Mouse (Mus musculus) erythroblast, embryonic 14.5 days (primary cell): ENCODE results near the gene Fam57a. TPM values are rescaled to one million over a fixed set of nuclear protein-coding genes. Genes with fewer than 3 reads are reported as not detected.

Source experiments
- H3K27me3 ChIP-seq: 2 replicates; pipeline ENCODE4 v1.6.1; 2012; ENCODE audit warnings: inconsistent platforms; ENCODE audit not compliant: control insufficient read depth
- H3K36me3 ChIP-seq: 2 replicates; pipeline ENCODE4 v1.6.1; 2012; ENCODE audit warnings: mild to moderate bottlenecking, inconsistent platforms; ENCODE audit not compliant: control insufficient read depth
- H3K4me1 ChIP-seq: 2 replicates; pipeline ENCODE4 v1.6.1; 2012; ENCODE audit warnings: inconsistent platforms; ENCODE audit not compliant: control insufficient read depth
- H3K4me3 ChIP-seq: replicated peaks from 2 replicates; pipeline ENCODE3; 2012; ENCODE audit warnings: moderate library complexity, mild to moderate bottlenecking, inconsistent platforms
- H3K9me3 ChIP-seq: 2 replicates; pipeline ENCODE4 v1.6.1; 2012; ENCODE audit warnings: low read length, inconsistent platforms, mixed read lengths; ENCODE audit not compliant: control insufficient read depth
- GATA1 ChIP-seq: IDR thresholded peaks from 2 replicates; pipeline ENCODE4 v1.6.1; 2012; ENCODE audit warnings: low read length, inconsistent platforms, mixed read lengths
- TAL1 ChIP-seq: IDR thresholded peaks from 3 replicates; pipeline ENCODE4 v1.6.1; 2012; ENCODE audit warnings: low read length, inconsistent platforms, mixed read lengths
- polyA plus RNA-seq: library from polyadenylated mRNA; stranded (reverse); fragments of >175 nt; gene quantifications from 2 replicates; pipeline ENCODE4 v1.2.3, GENCODE M21; 2012

Fam57a gene
- polyA plus RNA-seq, 1 experiment = not detected

- no peaks in the 10 kb centered on the region for H3K4me1 ChIP-seq
Measured at GRCm38 (mm10) chr11:76253145-76253917, 73.9 kb downstream of the Fam57a start.

DNA sequence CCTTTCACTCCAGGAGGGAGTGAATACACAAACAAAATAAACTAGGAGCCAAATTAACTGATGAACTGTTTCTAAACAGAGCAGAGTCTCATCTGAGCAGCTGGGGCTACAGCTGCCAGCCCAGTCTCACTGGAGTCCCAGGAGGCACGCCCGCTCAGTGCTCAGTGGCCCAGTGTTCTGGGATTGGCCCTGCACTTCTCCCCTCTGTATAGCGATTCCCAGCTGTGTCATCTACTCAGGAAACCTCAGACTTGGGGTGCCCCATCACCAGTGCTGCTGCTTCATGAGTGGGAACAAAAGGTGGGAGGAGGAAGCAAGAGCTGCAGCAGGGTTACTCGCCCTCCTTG, 74.4 kb downstream of the Fam57a start:
- H3K27me3 ChIP-seq = no peaks in the 10 kb centered on the region
- peaks cover 27% of the 10 kb centered on the region for H3K36me3 ChIP-seq
- no peak overlapping the region for H3K4me3 ChIP-seq
- H3K9me3 ChIP-seq = no peaks in the 10 kb centered on the region
- no peaks in the 10 kb centered on the region for H3K4me1 ChIP-seq
- TF ChIP-seq GATA1 = no peak
- no peak for TF ChIP-seq TAL1

More at GRCm38 (mm10) chr11:76253145-76253917, 73.9 kb downstream of the Fam57a start:
- H3K4me3 ChIP-seq = no peak overlapping the region
- no peaks in the 10 kb centered on the region for H3K27me3 ChIP-seq
- no peaks in the 10 kb centered on the region for H3K9me3 ChIP-seq
- H3K36me3 ChIP-seq = peaks cover 32% of the 10 kb centered on the region
- no peak for TF ChIP-seq TAL1

- H3K9me3 ChIP-seq = no peaks in the 10 kb centered on the region
- no peaks in the 10 kb centered on the region for H3K27me3 ChIP-seq
- TF ChIP-seq GATA1 (no peak), TAL1 (no peak)
- H3K4me3 ChIP-seq = no peak overlapping the region
- H3K4me1 ChIP-seq = no peaks in the 10 kb centered on the region
- H3K36me3 ChIP-seq = peaks cover 10% of the 10 kb centered on the region
Measured at GRCm38 (mm10) chr11:76255431-76256001, 76.0 kb downstream of the Fam57a start.

- TF ChIP-seq TAL1 (no peak), GATA1 (no peak)
- no peak overlapping the region for H3K4me3 ChIP-seq
- H3K27me3 ChIP-seq = no peaks in the 10 kb centered on the region
- no peaks in the 10 kb centered on the region for H3K4me1 ChIP-seq
- H3K36me3 ChIP-seq = peaks cover 4% of the 10 kb centered on the region
- no peaks in the 10 kb centered on the region for H3K9me3 ChIP-seq
Measured at GRCm38 (mm10) chr11:76256129-76256528, 76.7 kb downstream of the Fam57a start.

GRCm38 (mm10) chr11:76257386-76257785, 77.9 kb downstream of the Fam57a start:
- Histone ChIP-seq H3K36me3 (no peaks in the 10 kb centered on the region; the same call in 1 of the 2 replicates), H3K4me3 (no peak overlapping the region), H3K27me3 (no peaks in the 10 kb centered on the region), H3K4me1 (no peaks in the 10 kb centered on the region), H3K9me3 (no peaks in the 10 kb centered on the region)
- no peak for TF ChIP-seq TAL1
- TF ChIP-seq GATA1 = no peak

DNA sequence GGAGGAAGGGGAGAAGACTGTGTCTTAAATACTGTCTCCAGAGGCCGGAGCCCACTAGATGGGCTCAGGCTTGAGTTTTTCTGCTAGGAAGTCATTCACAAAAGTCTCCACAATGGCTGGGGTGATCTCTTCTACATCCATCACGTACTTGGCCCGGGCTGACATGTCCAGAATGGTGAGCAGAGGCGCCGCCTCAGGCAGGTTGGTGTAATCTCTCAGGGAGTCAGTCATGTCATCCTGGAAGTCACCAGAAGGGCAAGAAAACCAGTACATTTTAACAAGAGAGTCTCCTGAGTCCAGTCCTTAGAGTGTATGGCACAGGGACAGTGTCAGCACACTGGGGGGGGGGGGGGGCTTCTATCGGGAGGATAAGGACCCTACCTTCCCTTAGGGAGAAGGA, 79.0 kb downstream of the Fam57a start:
- H3K27me3 ChIP-seq = no peaks in the 10 kb centered on the region
- no peak for TF ChIP-seq GATA1
- no peak for TF ChIP-seq TAL1
- no peaks in the 10 kb centered on the region for H3K9me3 ChIP-seq
- no peaks in the 10 kb centered on the region; the same call in 1 of the 2 replicates for H3K36me3 ChIP-seq
- no peaks in the 10 kb centered on the region for H3K4me1 ChIP-seq
- no peak overlapping the region for H3K4me3 ChIP-seq

DNA sequence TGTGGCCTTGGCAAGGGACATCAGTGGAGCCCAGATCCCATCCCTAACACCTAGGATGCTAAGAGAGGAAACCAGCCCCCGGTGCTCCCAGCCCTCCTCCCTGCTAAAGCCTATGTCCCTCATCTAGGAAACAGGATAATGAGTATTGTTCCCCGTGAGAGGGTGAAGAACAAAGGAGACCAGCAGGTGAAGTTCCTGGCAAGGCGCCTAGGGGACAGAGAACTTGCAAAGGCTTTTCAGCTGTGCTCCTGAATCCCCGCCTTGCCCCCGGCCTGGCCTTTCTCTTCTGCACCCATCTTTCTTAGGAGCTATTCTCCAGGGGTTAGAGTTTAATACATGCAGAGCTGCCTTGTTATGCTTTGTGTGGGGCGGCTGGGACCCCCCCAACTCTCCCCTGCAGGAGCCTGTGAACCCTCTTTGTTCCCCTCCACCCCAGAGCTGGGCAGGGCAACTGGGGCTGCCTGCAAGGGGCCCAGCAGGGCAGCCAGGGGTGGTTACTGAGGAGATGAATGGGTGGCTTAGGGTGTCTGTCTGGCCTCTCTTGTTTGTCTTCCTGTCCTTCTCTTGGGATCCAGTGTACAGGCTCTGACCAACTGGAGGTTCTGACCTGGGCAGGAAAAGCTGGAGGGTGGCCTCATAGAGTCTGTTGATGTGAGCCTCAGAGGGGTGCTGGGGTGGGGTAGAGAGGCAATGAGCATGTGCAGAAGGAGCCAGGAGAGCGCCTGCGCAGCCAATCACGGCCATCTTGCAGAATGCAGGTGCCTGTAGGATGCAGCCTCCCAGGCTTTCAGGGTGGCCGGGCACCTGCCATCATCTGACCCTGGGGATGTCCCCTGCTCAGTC, 81.0 kb downstream of the Fam57a start:
- no peak overlapping the region for H3K4me3 ChIP-seq
- H3K9me3 ChIP-seq = no peaks in the 10 kb centered on the region
- H3K36me3 ChIP-seq = no peaks in the 10 kb centered on the region
- H3K4me1 ChIP-seq = no peaks in the 10 kb centered on the region
- no peaks in the 10 kb centered on the region for H3K27me3 ChIP-seq
- TF ChIP-seq TAL1 (no peak), GATA1 (no peak)

- H3K9me3 ChIP-seq = no peaks in the 10 kb centered on the region
- H3K4me3 ChIP-seq = no peak overlapping the region
- no peaks in the 10 kb centered on the region for H3K36me3 ChIP-seq
- no peaks in the 10 kb centered on the region for H3K4me1 ChIP-seq
- TF ChIP-seq GATA1 = no peak
- TF ChIP-seq TAL1 = no peak
- no peaks in the 10 kb centered on the region for H3K27me3 ChIP-seq
Measured at GRCm38 (mm10) chr11:76261224-76261623, 81.8 kb downstream of the Fam57a start.

DNA sequence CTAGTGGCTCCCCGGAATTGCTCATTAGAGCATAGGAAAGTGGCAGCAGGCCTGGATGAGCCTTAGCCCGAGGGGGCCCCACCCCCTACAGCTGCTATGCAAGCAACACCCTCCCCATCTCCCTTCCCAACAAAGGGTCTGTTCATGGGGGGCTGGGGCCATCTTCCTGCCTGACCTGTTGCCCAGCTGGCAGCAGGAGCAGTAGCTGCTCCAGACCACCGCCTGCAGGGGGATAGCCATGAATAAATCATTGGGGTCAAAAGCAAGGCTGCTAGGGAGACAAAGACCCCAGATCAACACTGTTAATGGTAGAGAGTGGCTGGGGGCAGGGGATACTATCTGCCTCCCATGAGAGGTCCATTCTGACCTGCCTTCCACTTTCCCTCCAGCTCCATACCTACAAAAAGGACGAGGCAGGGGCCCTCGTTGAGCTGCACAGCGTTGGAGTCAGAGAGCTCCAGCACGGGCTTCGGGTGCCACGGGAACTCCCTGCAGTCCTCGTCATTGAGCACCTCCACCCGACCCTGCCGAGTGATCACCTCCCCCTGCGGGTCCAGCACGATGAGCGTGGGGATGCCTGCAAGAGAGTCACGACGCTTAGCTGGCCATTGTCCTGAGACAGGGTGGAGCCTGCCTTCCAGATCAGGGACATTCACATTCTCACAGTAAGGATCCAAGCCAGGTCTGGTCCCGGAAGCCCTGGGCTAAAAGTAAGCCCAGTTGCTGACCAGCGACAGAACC, 83.3 kb downstream of the Fam57a start:
- Histone ChIP-seq H3K9me3 (no peaks in the 10 kb centered on the region), H3K27me3 (no peaks in the 10 kb centered on the region), H3K4me1 (no peaks in the 10 kb centered on the region), H3K36me3 (no peaks in the 10 kb centered on the region), H3K4me3 (no peak overlapping the region)
- TF ChIP-seq TAL1 (no peak), GATA1 (no peak)

Other genes starting within 250 kb of the Fam57a start
- not detected in 2 replicates for gene Rph3al, start 241.2 kb upstream of the Fam57a start, polyA plus RNA-seq
- not detected in 2 replicates for gene 1700016K19Rik, start 179.8 kb upstream of the Fam57a start, polyA plus RNA-seq
- gene Rflnb, start 151.9 kb upstream of the Fam57a start, polyA plus RNA-seq = 0.02 and 0.06 TPM in 2 replicates
- gene Vps53, start within 50 bp of the Fam57a start, polyA plus RNA-seq = 1.0 and 1.8 TPM in 2 replicates
- gene Dbil5, start 37.9 kb downstream of the Fam57a start, polyA plus RNA-seq = not detected in 2 replicates
- 0.04 and 0.07 TPM in 2 replicates for gene Gemin4, start 38.0 kb downstream of the Fam57a start, polyA plus RNA-seq
- gene Mrm3, start 64.0 kb downstream of the Fam57a start, polyA plus RNA-seq = 0.77 and 0.79 TPM in 2 replicates
- gene Glod4, start 64.1 kb downstream of the Fam57a start, polyA plus RNA-seq = 0.15 and 0.16 TPM in 2 replicates
- gene Nxn, start 219.5 kb downstream of the Fam57a start, polyA plus RNA-seq = 0.04 and 0.08 TPM in 2 replicates
- 0.77 and 1.0 TPM in 2 replicates for gene Timm22, start 227.3 kb downstream of the Fam57a start, polyA plus RNA-seq